12 mouse cellular contexts compared by ENCODE assay signal in the genomic region with DNA sequence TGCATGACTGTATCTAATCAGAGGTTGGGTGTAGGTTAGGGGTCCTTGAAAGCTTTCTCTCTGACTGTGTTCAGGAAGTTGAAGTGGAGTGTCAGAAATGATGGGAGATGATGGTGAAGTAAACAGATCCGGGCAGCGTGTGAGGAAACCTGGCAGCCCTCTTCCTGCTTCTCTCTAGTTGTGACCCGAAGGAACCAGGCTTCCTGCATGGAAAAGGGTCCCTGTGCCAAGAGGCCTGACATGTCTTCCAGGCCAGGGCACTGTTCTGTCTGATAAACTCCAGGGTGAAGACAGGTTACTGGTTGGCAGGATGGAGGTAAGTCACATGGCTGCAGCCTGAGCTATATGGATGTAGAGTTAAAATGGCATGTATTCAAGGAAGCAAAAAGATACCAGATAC.
"Had no signal": no experiment of that assay in that cellular context is flagged by ENCODE, and none has a peak within 500 bp of the region (broad histone marks: within the 10 kb centered on the region; RNA-seq: fewer than 3 reads in every experiment).

No protein-coding gene starts in this region.

- DNase-seq: kidney, postnatal 10 days; lung, adult 2 months; right cerebral cortex, postnatal 14 days; thymus, postnatal 36 days had no signal

- H3K4me3 ChIP-seq: intestine, embryonic 15.5 days; left cerebral cortex, adult 2 months; limb, embryonic 10.5 days; liver, embryonic 15.5 days; midbrain, embryonic 12.5 days; stomach, embryonic 15.5 days had no signal

- H3K36me3 ChIP-seq: intestine, embryonic 15.5 days; liver, embryonic 15.5 days; midbrain, embryonic 12.5 days; stomach, embryonic 15.5 days had no signal

- H3K9ac ChIP-seq: intestine, embryonic 15.5 days; liver, embryonic 15.5 days; midbrain, embryonic 12.5 days; stomach, embryonic 15.5 days had no signal

- ATAC-seq: intestine, embryonic 15.5 days; midbrain, embryonic 16.5 days had no signal

- H3K4me2 ChIP-seq: intestine, embryonic 15.5 days; liver, embryonic 11.5 days; liver, embryonic 15.5 days; midbrain, embryonic 12.5 days; stomach, embryonic 15.5 days had no signal

- H3K27ac ChIP-seq: intestine, embryonic 15.5 days; left cerebral cortex, adult 2 months; limb, embryonic 10.5 days; liver, embryonic 15.5 days; midbrain, embryonic 12.5 days; stomach, embryonic 15.5 days had no signal

- H3K4me1 ChIP-seq: liver, embryonic 15.5 days had no signal

- H3K9me3 ChIP-seq: intestine, embryonic 15.5 days; limb, embryonic 10.5 days; liver, embryonic 15.5 days; midbrain, embryonic 12.5 days; stomach, embryonic 15.5 days had no signal

- H3K27me3 ChIP-seq: intestine, embryonic 15.5 days; liver, embryonic 15.5 days; stomach, embryonic 15.5 days had no signal
